Mouse (Mus musculus): ENCODE results near the gene Tmem132a. TPM values are rescaled to one million over a fixed set of nuclear protein-coding genes. Genes with fewer than 3 reads are reported as not detected.

Gene Tmem132a
- polyA plus RNA-seq, 1 experiment from 2014 or later = 65.6 TPM

DNA sequence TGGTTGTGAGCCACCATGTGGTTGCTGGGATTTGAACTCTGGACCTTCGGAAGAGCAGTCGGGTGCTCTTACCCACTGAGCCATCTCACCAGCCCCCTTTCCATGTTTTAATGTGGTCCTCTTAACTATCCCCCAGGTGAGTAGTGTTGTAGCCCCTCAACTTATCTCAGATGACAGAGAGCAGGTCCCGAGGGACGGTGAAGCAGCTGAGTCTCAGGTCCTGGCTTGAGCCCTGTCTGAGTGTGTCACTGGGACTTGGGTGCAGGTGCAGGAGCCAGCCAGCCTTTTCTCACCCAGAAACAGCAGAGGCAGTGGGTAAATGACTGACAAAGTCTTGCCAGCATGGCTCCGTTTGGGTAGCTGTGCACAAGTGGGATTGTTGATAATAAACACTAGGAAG lies 25.5 kb downstream of the Tmem132a start:
- peaks cover 9% of the 10 kb centered on the region for H3K4me1 ChIP-seq
- WGBS = 85% methylated on average over 5 of the region's 5 CpGs
- H3K36me3 ChIP-seq = no peaks in the 10 kb centered on the region
- no peaks in the 10 kb centered on the region for H3K9me3 ChIP-seq
- H3K4me2 ChIP-seq = no peak overlapping the region
- H3K27ac ChIP-seq = no peak overlapping the region
- H3K9ac ChIP-seq = no peak overlapping the region
- ATAC-seq (ENCODE audit: insufficient read depth, low FRiP score, low read depth) = no peak
- 0 out of 2 replicates have a peak, but pooled peaks cover 3% of the 10 kb centered on the region for H3K27me3 ChIP-seq (replicated peaks)
- H3K4me3 ChIP-seq (replicated peaks) = no peak overlapping the region

- 0 out of 2 replicates have a peak overlapping the region, but pooled peaks have one; percentile 2 for H3K4me3 ChIP-seq (replicated peaks)
Measured at GRCm38 (mm10) chr19:10842914-10843313, 26.8 kb downstream of the Tmem132a start.

DNA sequence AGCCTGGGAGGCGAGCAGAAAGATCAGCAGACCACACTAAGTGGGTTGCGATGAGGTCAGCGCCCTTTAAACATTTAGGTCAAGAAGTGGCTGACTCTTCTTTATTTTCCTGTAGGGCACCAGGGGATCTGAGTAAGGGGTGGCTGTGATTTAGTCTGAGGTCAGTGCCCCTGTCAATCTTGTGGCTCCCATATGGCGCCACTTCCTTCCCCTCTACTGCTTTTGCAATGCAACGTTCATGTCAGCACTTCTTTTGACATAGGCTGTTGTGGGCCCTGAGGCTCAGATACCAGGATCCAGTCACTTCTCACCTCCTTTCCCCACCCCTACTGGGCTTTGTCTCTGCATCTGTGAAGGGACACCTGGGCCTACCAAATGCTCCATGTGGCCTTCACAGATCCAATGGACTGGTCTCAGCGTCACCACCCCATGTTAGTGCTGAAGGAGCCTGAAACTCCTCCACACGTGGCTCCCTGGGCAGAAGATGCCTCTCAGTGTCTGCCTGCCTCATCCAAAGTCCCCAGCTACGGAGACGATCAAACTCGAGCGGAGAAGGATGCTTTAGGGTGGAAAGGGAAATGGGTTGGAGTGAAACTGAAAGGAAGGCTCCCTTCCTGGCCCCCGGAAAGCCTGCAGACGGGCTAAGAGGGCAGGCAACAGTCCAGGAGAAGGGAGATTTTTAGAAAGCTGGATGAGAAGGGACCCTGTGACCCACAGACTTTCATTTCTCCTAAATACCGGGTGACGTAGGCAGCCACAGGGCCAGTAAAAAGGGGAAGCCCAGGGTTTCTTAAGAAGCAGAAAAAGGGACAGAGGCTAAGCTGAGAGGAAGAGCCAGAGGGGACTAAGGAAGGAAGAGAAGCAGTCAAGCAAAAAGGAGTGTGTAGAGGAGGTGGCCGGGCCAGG lies 27.8 kb downstream of the Tmem132a start:
- Histone ChIP-seq H3K9me3 (no peaks in the 10 kb centered on the region), H3K27me3 (replicated peaks) (0 out of 2 replicates have a peak, but pooled peaks cover 3% of the 10 kb centered on the region), H3K36me3 (no peaks in the 10 kb centered on the region), H3K4me3 (replicated peaks) (no peak overlapping the region), H3K27ac (peak overlapping the region; percentile 51; the same call in 1 of the 2 replicates), H3K4me1 (peaks cover 9% of the 10 kb centered on the region; the same call in 1 of the 2 replicates), H3K9ac (no peak overlapping the region), H3K4me2 (0 out of 2 replicates have a peak overlapping the region, but pooled peaks have one; percentile 10)
- ATAC-seq (ENCODE audit: insufficient read depth, low FRiP score, low read depth) = no peak
- WGBS = 47% methylated on average over 16 of the region's 16 CpGs

More at GRCm38 (mm10) chr19:10842914-10843313, 26.8 kb downstream of the Tmem132a start:
- Histone ChIP-seq H3K36me3 (no peaks in the 10 kb centered on the region), H3K27me3 (replicated peaks) (0 out of 2 replicates have a peak, but pooled peaks cover 3% of the 10 kb centered on the region), H3K9ac (no peak overlapping the region), H3K4me1 (peaks cover 9% of the 10 kb centered on the region), H3K9me3 (no peaks in the 10 kb centered on the region), H3K27ac (no peak overlapping the region), H3K4me2 (no peak overlapping the region)
- 56% methylated on average over 24 of the region's 24 CpGs for WGBS
- ATAC-seq (ENCODE audit: insufficient read depth, low FRiP score, low read depth) = no peak

GRCm38 (mm10) chr19:10839010-10839892 lies 30.5 kb downstream of the Tmem132a start, which contains the start of gene Slc15a3:
Slc15a3 (plus strand) TSS chr19:10839727.
- ATAC-seq (ENCODE audit: insufficient read depth, low FRiP score, low read depth) = no peak
- no peaks in the 10 kb centered on the region for H3K9me3 ChIP-seq
- no peak within 1 kb of the TSS for H3K27ac ChIP-seq
- 0 out of 2 replicates have a peak, but pooled peaks cover 3% of the 10 kb centered on the region for H3K27me3 ChIP-seq (replicated peaks)
- H3K4me1 ChIP-seq = no peaks in the 10 kb centered on the region
- H3K4me2 ChIP-seq = no peak within 1 kb of the TSS
- no peak within 1 kb of the TSS for H3K4me3 ChIP-seq (replicated peaks)
- 77% methylated on average over 15 of the region's 15 CpGs for WGBS
- H3K9ac ChIP-seq = no peak within 1 kb of the TSS
- no peaks in the 10 kb centered on the region for H3K36me3 ChIP-seq

DNA sequence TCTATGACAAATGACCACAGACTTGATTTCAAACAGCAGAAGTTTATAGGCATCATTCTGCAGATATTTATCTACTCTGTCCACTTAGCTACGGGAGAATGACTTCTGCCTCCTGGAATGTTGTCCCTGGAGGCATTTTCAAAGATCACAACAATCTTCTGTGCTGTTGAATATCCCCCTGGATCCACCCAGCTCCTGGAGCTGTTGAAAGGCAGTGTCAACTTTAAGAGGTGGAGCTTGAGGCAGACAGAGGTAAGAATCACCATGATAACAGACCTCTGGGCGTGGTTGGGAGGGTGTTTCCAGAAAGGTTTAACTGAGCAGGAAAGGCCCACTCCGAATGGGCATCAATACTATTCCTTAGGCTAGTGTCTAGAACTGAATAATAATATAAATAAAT lies 34.1 kb downstream of the Tmem132a start:
- H3K4me3 ChIP-seq (replicated peaks) = no peak overlapping the region
- no peaks in the 10 kb centered on the region for H3K27me3 ChIP-seq (replicated peaks)
- H3K4me2 ChIP-seq = no peak overlapping the region
- no peaks in the 10 kb centered on the region; the same call in 1 of the 2 replicates for H3K4me1 ChIP-seq
- H3K36me3 ChIP-seq = no peaks in the 10 kb centered on the region
- WGBS = 54% methylated on average over 3 of the region's 3 CpGs
- ATAC-seq (ENCODE audit: insufficient read depth, low FRiP score, low read depth) = no peak
- H3K9ac ChIP-seq = no peak overlapping the region
- H3K27ac ChIP-seq = no peak overlapping the region
- no peaks in the 10 kb centered on the region for H3K9me3 ChIP-seq

- Histone ChIP-seq H3K9ac (no peak overlapping the region), H3K36me3 (no peaks in the 10 kb centered on the region), H3K4me1 (no peaks in the 10 kb centered on the region; the same call in 1 of the 2 replicates), H3K9me3 (no peaks in the 10 kb centered on the region), H3K4me2 (no peak overlapping the region), H3K27ac (no peak overlapping the region), H3K4me3 (replicated peaks) (no peak overlapping the region), H3K27me3 (replicated peaks) (no peaks in the 10 kb centered on the region)
- WGBS = 76% methylated on average over 3 of the region's 3 CpGs
- no peak for ATAC-seq (ENCODE audit: insufficient read depth, low FRiP score, low read depth)
Measured at GRCm38 (mm10) chr19:10833611-10834010, 36.1 kb downstream of the Tmem132a start.

GRCm38 (mm10) chr19:10832030-10832429 lies 37.7 kb downstream of the Tmem132a start:
- no peaks in the 10 kb centered on the region for H3K36me3 ChIP-seq
- 73% methylated on average over 3 of the region's 3 CpGs for WGBS
- no peak overlapping the region for H3K27ac ChIP-seq
- no peaks in the 10 kb centered on the region; the same call in 1 of the 2 replicates for H3K4me1 ChIP-seq
- H3K27me3 ChIP-seq (replicated peaks) = no peaks in the 10 kb centered on the region
- no peaks in the 10 kb centered on the region for H3K9me3 ChIP-seq
- H3K4me3 ChIP-seq (replicated peaks) = no peak overlapping the region
- H3K4me2 ChIP-seq = no peak overlapping the region
- no peak overlapping the region for H3K9ac ChIP-seq
- no peak for ATAC-seq (ENCODE audit: insufficient read depth, low FRiP score, low read depth)

GRCm38 (mm10) chr19:10831424-10831823 lies 38.3 kb downstream of the Tmem132a start:
- peak; percentile 31; the same call in 1 of the 2 replicates for ATAC-seq (ENCODE audit: insufficient read depth, low FRiP score, low read depth)
- Histone ChIP-seq H3K4me2 (no peak overlapping the region), H3K9ac (no peak overlapping the region), H3K27ac (no peak overlapping the region), H3K36me3 (no peaks in the 10 kb centered on the region), H3K9me3 (no peaks in the 10 kb centered on the region), H3K4me3 (replicated peaks) (no peak overlapping the region), H3K4me1 (no peaks in the 10 kb centered on the region; the same call in 1 of the 2 replicates), H3K27me3 (replicated peaks) (no peaks in the 10 kb centered on the region)
- 11% methylated on average over 5 of the region's 5 CpGs for WGBS

GRCm38 (mm10) chr19:10829436-10830175 lies 40.1 kb downstream of the Tmem132a start, which contains the start of gene Cd6:
Cd6 (minus strand) TSS chr19:10830058.
- Histone ChIP-seq H3K4me3 (replicated peaks) (no peak within 1 kb of the TSS), H3K4me1 (no peaks in the 10 kb centered on the region; the same call in 1 of the 2 replicates), H3K27ac (no peak within 1 kb of the TSS), H3K9me3 (no peaks in the 10 kb centered on the region), H3K36me3 (no peaks in the 10 kb centered on the region), H3K9ac (no peak within 1 kb of the TSS), H3K4me2 (no peak within 1 kb of the TSS), H3K27me3 (replicated peaks) (no peaks in the 10 kb centered on the region)
- no peak for ATAC-seq (ENCODE audit: insufficient read depth, low FRiP score, low read depth)
- 88% methylated on average over 16 of the region's 16 CpGs for WGBS

- H3K9me3 ChIP-seq = no peaks in the 10 kb centered on the region
- 92% methylated on average over 5 of the region's 5 CpGs for WGBS
- no peak for ATAC-seq (ENCODE audit: insufficient read depth, low FRiP score, low read depth)
- H3K4me1 ChIP-seq = no peaks in the 10 kb centered on the region; the same call in 1 of the 2 replicates
- H3K4me2 ChIP-seq = no peak overlapping the region
- no peaks in the 10 kb centered on the region for H3K36me3 ChIP-seq
- no peak overlapping the region for H3K9ac ChIP-seq
- H3K4me3 ChIP-seq (replicated peaks) = no peak overlapping the region
- H3K27me3 ChIP-seq (replicated peaks) = no peaks in the 10 kb centered on the region
- no peak overlapping the region for H3K27ac ChIP-seq
Measured at GRCm38 (mm10) chr19:10828321-10828720, 41.4 kb downstream of the Tmem132a start.

GRCm38 (mm10) chr19:10824061-10824460 lies 45.7 kb downstream of the Tmem132a start:
- ATAC-seq (ENCODE audit: insufficient read depth, low FRiP score, low read depth) = no peak
- Histone ChIP-seq H3K4me3 (replicated peaks) (no peak overlapping the region), H3K9me3 (no peaks in the 10 kb centered on the region), H3K9ac (no peak overlapping the region), H3K36me3 (no peaks in the 10 kb centered on the region), H3K4me2 (no peak overlapping the region), H3K27ac (no peak overlapping the region), H3K4me1 (no peaks in the 10 kb centered on the region), H3K27me3 (replicated peaks) (no peaks in the 10 kb centered on the region)
- WGBS = 69% methylated on average over 7 of the region's 7 CpGs

Measured in stomach, embryonic 15.5 days (tissue).